Mouse (Mus musculus) CH12.LX (cell line): Measurements from ENCODE around the gene Dtd1.

Experiments used
- CTCF ChIP-seq, 2 experiments: IDR thresholded peaks in 1 of 2; conservative IDR thresholded peaks in 1 of 2; 2 replicates each; pipeline ENCODE4 v1.5.1; 2011 to 2012; ENCODE audit warnings: low read depth in 2 of 2, low read length in 2 of 2, improper control_type of control experiment in 1 of 2, inconsistent platforms in 1 of 2, mild to moderate bottlenecking in 1 of 2, moderate library complexity in 1 of 2
- E2F4 ChIP-seq: IDR thresholded peaks from 2 replicates; pipeline ENCODE4 v1.6.1; 2011; ENCODE audit warnings: low read depth, low read length, improper control_type of control experiment; ENCODE audit not compliant: insufficient replicate concordance
- EP300 ChIP-seq: IDR thresholded peaks from 2 replicates; pipeline ENCODE4 v1.6.1; 2011; ENCODE audit warnings: low read length, improper control_type of control experiment
- MXI1 ChIP-seq: IDR thresholded peaks from 2 replicates; pipeline ENCODE4 v1.6.1; 2011; ENCODE audit warnings: mild to moderate bottlenecking, low read depth, low read length, improper control_type of control experiment
- POLR2A ChIP-seq: IDR thresholded peaks from 2 replicates; pipeline ENCODE4 v1.6.1; 2011; ENCODE audit warnings: low read depth, mild to moderate bottlenecking, improper control_type of control experiment, low read length
- RAD21 ChIP-seq: IDR thresholded peaks from 2 replicates; pipeline ENCODE4 v1.6.1; 2011; ENCODE audit warnings: low read depth, mild to moderate bottlenecking, low read length, improper control_type of control experiment, moderate library complexity
- RCOR1 ChIP-seq: conservative IDR thresholded peaks from 2 replicates; pipeline ENCODE4 v1.6.1; 2012; ENCODE audit warnings: low read depth, mild to moderate bottlenecking, inconsistent platforms, low read length, improper control_type of control experiment
- SIN3A ChIP-seq: IDR thresholded peaks from 2 replicates; pipeline ENCODE4 v1.6.1; 2012; ENCODE audit warnings: low read length, improper control_type of control experiment, inconsistent platforms
- TCF12 ChIP-seq: IDR thresholded peaks from 2 replicates; pipeline ENCODE4 v1.6.1; 2014; ENCODE audit warnings: low read depth, mild to moderate bottlenecking, inconsistent platforms, low read length, improper control_type of control experiment

DNA sequence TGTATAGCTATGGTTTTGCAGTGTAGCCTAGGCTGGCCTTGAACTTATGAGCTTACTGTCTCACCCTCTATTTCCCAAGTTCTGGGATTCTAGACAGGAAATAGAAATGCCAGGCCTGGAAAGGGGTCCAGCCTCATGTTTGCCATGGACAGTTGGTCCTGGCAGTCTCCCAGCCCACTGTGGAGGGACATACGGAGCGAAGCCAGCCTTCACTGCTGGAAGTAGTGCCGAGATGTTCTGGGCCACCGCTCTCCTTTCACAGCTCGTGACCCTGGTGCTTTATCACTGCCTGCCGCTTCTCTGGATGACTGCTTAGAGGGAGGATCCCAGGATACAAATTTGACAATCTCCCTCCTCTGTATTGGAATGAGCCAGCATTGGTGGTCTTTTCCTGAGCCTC is 21.8 kb downstream of the Dtd1 start:
- no peak for TF ChIP-seq TCF12
- no peak for TF ChIP-seq POLR2A
- TF ChIP-seq RCOR1, result no peak
- no peak for TF ChIP-seq E2F4
- TF ChIP-seq RAD21, result no peak
- no peak for TF ChIP-seq EP300
- TF ChIP-seq SIN3A, result no peak
- TF ChIP-seq CTCF (conservative IDR thresholded peaks at IDR 0.05 in 1 of 2, IDR thresholded peaks at IDR 0.05 in 1 of 2; ENCODE audit: low read depth in 2 of 2, low read length in 2 of 2), result no peak
- no peak for TF ChIP-seq MXI1
